In genomic region chr8:61236506-61237268, GRCm38 (mm10) we compare ENCODE assay signal across 12 mouse cellular contexts. TPM values are rescaled to one million over a fixed set of nuclear protein-coding genes. Genes with fewer than 3 reads are reported as not detected.
A peak's percentile ranks its signal among the peaks of the same experiment; 100 is the strongest.
DNase-seq lines count a peak whose midpoint lies in the region; ATAC-seq and TF ChIP-seq lines count a peak whose summit lies in the region.
"Had no signal": no experiment of that assay in that cellular context is flagged by ENCODE, and none has a peak within 500 bp of the region (broad histone marks: within the 10 kb centered on the region; RNA-seq: fewer than 3 reads in every experiment).

No protein-coding gene starts in this region.

- no peaks in the 10 kb centered on the region for H3K36me3 ChIP-seq in heart, embryonic 11.5 days (ENCODE audit: control insufficient read depth, insufficient read depth, low read length)
- H3K36me3 ChIP-seq in forebrain, embryonic 15.5 days = no peaks in the 10 kb centered on the region
- no peaks in the 10 kb centered on the region for H3K36me3 ChIP-seq in liver, postnatal 0 days (replicated peaks; ENCODE audit: insufficient read depth, low read length)
- no peaks in the 10 kb centered on the region for H3K36me3 ChIP-seq in lung, postnatal 0 days (ENCODE audit: insufficient read depth, low read length)

- H3K27me3 ChIP-seq in heart, embryonic 11.5 days (ENCODE audit: control insufficient read depth, insufficient read depth, low read length) = peaks cover 7% of the 10 kb centered on the region
- H3K27me3 ChIP-seq in forebrain, embryonic 15.5 days = no peaks in the 10 kb centered on the region
- no peaks in the 10 kb centered on the region for H3K27me3 ChIP-seq in liver, postnatal 0 days (ENCODE audit: insufficient read depth, low read length)
- H3K27me3 ChIP-seq in lung, postnatal 0 days (replicated peaks; ENCODE audit: insufficient read depth, low read length) = no peaks in the 10 kb centered on the region

- H3K27ac ChIP-seq in heart, embryonic 11.5 days (ENCODE audit: low read depth, low read length) = no peak overlapping the region
- H3K27ac ChIP-seq in forebrain, embryonic 15.5 days (replicated peaks) = peak overlapping the region; percentile 20; the same call in 1 of the 2 replicates
- H3K27ac ChIP-seq in liver, postnatal 0 days (ENCODE audit: low read depth) = no peak overlapping the region
- H3K27ac ChIP-seq in lung, postnatal 0 days (ENCODE audit: low read length) = no peak overlapping the region
- H3K27ac ChIP-seq: gastrocnemius, adult 2 months; macrophage had no signal

- no peak for DNase-seq in heart, adult 11 months
- DNase-seq in layer of hippocampus, adult 9-11 months = peak; percentile 63
- DNase-seq in layer of hippocampus, postnatal 10 days (ENCODE audit: low spot score in 2 of 2) = no peak
- DNase-seq in liver, postnatal 0 days = no peak
- DNase-seq in urinary bladder, postnatal 4 days (ENCODE audit: low spot score in 2 of 2) = no peak
- no peak for DNase-seq in lung, postnatal 0 days (ENCODE audit: low spot score)
- DNase-seq: adrenal gland, adult 2 months; gastrocnemius, adult 2 months; thymus, postnatal 14 days had no signal

- ATAC-seq in heart, embryonic 11.5 days (replicated peaks; ENCODE audit: insufficient number of reproducible peaks, low FRiP score, low TSS enrichment) = no peak
- peak; percentile 93 for ATAC-seq in forebrain, embryonic 15.5 days (replicated peaks)
- peak; percentile 83 for ATAC-seq in liver, postnatal 0 days
- no peak for ATAC-seq in lung, postnatal 0 days

- H3K4me2 ChIP-seq in heart, embryonic 11.5 days = peak overlapping the region; percentile 29
- H3K4me2 ChIP-seq in forebrain, embryonic 15.5 days (replicated peaks) = no peak overlapping the region
- H3K4me2 ChIP-seq in liver, postnatal 0 days (ENCODE audit: low read depth, low read length) = no peak overlapping the region
- no peak overlapping the region for H3K4me2 ChIP-seq in lung, postnatal 0 days (replicated peaks; ENCODE audit: low read depth, low read length)

- TF ChIP-seq EP300 in liver, postnatal 0 days (IDR thresholded peaks at IDR 0.05; ENCODE audit: low read depth) = no peak
- no peak for TF ChIP-seq EP300 in lung, postnatal 0 days (IDR thresholded peaks at IDR 0.05)

- TF ChIP-seq CTCF in liver, postnatal 0 days (IDR thresholded peaks at IDR 0.05; ENCODE audit: low read depth) = no peak
- TF ChIP-seq CTCF in lung, postnatal 0 days (IDR thresholded peaks at IDR 0.05) = no peak

- no peaks in the 10 kb centered on the region for H3K9me3 ChIP-seq in heart, embryonic 11.5 days (replicated peaks; ENCODE audit: control insufficient read depth, low read length)
- H3K9me3 ChIP-seq in forebrain, embryonic 15.5 days = no peaks in the 10 kb centered on the region
- H3K9me3 ChIP-seq in liver, postnatal 0 days (ENCODE audit: low read length) = no peaks in the 10 kb centered on the region
- no peaks in the 10 kb centered on the region for H3K9me3 ChIP-seq in lung, postnatal 0 days (ENCODE audit: low read length)

- H3K4me3 ChIP-seq in heart, embryonic 11.5 days (ENCODE audit: low read depth, low read length) = no peak overlapping the region
- no peak overlapping the region for H3K4me3 ChIP-seq in forebrain, embryonic 15.5 days
- no peak overlapping the region for H3K4me3 ChIP-seq in liver, postnatal 0 days (ENCODE audit: low read depth, low read length)
- no peak overlapping the region for H3K4me3 ChIP-seq in lung, postnatal 0 days (ENCODE audit: low read depth, low read length)
- H3K4me3 ChIP-seq: gastrocnemius, adult 2 months had no signal

- H3K9ac ChIP-seq in heart, embryonic 11.5 days (ENCODE audit: low read depth, low read length) = no peak overlapping the region
- no peak overlapping the region for H3K9ac ChIP-seq in forebrain, embryonic 15.5 days (replicated peaks)
- H3K9ac ChIP-seq in liver, postnatal 0 days (replicated peaks) = no peak overlapping the region
- H3K9ac ChIP-seq in lung, postnatal 0 days (replicated peaks; ENCODE audit: low read depth) = no peak overlapping the region

- peaks cover 13% of the 10 kb centered on the region for H3K4me1 ChIP-seq in heart, embryonic 11.5 days (ENCODE audit: control insufficient read depth, insufficient read depth, low read length)
- peaks cover 40% of the 10 kb centered on the region for H3K4me1 ChIP-seq in forebrain, embryonic 15.5 days
- 0 out of 2 replicates have a peak, but pooled peaks cover 2% of the 10 kb centered on the region for H3K4me1 ChIP-seq in liver, postnatal 0 days (ENCODE audit: insufficient read depth)
- peaks cover 4% of the 10 kb centered on the region; the same call in 1 of the 2 replicates for H3K4me1 ChIP-seq in lung, postnatal 0 days (ENCODE audit: insufficient read depth, low read depth, low read length)

- WGBS in heart, embryonic 11.5 days (ENCODE audit: insufficient replicate concordance) = 30% methylated on average over 9 of the region's 9 CpGs
- WGBS in forebrain, embryonic 15.5 days = 70% methylated on average over 9 of the region's 9 CpGs
- 43% methylated on average over 9 of the region's 9 CpGs for WGBS in liver, postnatal 0 days (ENCODE audit: insufficient replicate concordance)
- WGBS in lung, postnatal 0 days = 47% methylated on average over 9 of the region's 9 CpGs

RNA-seq across cellular contexts. Expression of gene Sh3rf1, which starts 13.0 kb away (rescaled TPM):
- polyA plus RNA-seq in heart, embryonic 11.5 days (2014; fragmentation: Nextera tagmentation; extraction: Ambion mirVana) = 6.4 and 7.1 TPM in 2 replicates
- 10 to 100 TPM; 76.4 to 80.2 TPM for total RNA-seq in layer of hippocampus, postnatal 10 days (2021)
- polyA plus RNA-seq in forebrain, embryonic 15.5 days (2015; fragmentation: Nextera tagmentation; extraction: Ambion mirVana) = 32.3 and 32.8 TPM in 2 replicates
- 0.97 and 1.6 TPM in 2 replicates for polyA plus RNA-seq in liver, postnatal 0 days (2015; fragmentation: Nextera tagmentation; extraction: Ambion mirVana)
- polyA plus RNA-seq in lung, postnatal 0 days (2015; fragmentation: Nextera tagmentation; extraction: Ambion mirVana) = 11.2 and 11.5 TPM in 2 replicates

Comparison
In these comparisons a context has a peak if more than half of its experiments do, and no peak if none do; other contexts are left out.
1. ATAC-seq: peak in forebrain, embryonic 15.5 days (single experiment) and liver, postnatal 0 days (single experiment); none in heart, embryonic 11.5 days (single experiment) and lung, postnatal 0 days (single experiment).